Mouse (Mus musculus) Muller cell, postnatal 12 days (primary cell): ENCODE measurements at regions not wholly inside any gene's neighbourhood (a gene's known extent, or its start where the extent isn't known, plus 50 kb on each side); places are given as distances from the start of the nearest gene placed in this dataset.
"Not testable (repeated sequence)": the region's sequence is repeated elsewhere in the genome, so short reads cannot be mapped to it uniquely, and the experiment has no call there.

Experiments used
- DNase-seq: peaks from one replicate; pipeline ENCODE4 v3.0.0-alpha.2; 2015; ENCODE audit errors: inconsistent ontology term

DNA sequence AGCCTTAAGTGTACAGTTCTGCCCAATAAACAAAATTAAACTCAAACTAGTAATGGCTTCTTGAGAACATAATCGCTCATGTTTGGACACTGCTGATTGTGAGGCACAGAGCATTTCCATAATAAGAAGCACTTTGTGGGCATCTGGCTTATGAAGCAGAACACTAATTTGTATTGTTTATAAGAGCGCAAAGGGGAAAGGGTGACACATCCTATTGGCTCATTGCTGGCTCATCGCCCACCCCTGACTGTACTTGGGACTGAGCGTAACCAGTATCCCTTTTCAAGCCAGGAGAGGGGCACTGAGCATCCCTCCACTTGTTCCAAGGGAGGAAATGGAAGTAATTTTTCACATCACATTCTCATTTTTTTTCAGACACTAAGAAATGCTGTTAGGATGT lies 288.0 kb downstream of the Sfmbt2 start:
- DNase-seq, result peak; percentile 61

DNA sequence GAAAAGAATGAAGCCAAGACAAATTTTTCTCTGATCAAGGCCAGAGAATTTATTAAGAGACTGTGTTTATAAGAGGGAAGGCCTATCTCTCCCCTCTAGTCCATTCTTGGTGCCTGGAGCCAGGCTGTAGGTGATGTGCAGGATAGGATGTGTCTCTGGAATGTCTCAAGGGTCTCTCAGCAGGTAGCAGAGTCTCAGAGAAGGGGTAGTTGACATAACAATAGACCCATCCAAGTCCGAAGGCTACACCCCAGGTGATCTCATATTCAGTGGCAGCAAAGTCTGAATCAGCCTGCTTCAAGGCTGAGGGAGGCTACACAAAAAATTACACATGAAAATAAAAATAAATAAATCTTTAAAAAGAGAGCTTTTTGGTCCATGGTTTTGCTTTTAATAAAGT lies 297.6 kb downstream of the Sfmbt2 start:
- DNase-seq, result not testable (repeated sequence)

DNA sequence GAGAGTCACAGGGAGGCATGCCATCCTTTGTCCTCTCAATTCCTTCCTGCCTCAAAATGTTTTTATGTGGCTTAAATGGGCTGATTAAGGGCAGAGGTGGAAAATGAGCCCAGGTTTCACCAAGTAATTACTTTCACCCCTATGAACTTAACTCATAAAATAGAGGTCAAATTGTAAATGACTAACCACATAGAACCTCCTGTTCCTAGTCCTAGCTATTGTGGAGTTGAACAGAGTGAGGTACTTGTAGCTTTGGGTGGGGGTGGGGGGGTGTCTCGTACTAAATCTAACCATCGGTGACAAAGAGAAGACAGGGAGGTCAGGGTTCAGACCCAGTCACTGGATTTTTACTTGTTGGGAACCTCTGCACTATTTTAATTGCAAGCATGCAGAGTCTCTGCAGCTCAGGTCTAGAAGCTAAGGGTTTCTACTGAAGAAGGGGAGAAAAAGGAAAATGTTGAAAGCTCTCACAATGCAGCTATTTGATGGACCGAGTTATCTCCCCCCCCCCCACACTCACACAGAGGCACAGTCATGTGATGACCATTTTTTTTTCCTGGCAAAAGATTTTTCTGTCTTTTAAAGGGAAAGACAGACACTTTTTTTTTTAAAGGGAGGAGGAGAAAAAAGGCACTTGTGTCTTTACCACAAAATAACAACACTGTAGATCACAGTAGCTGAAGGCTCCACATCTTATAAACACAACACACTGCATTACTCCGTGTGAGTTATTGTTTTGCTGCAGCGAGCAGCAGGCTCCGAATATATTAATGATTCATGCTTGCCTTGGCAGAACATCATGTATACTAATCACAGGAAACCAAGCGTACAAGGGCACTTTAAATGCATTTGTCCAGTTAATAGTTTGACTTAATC lies 300.4 kb downstream of the Sfmbt2 start:
- peak; percentile 33 for DNase-seq

GRCm38 (mm10) chr2:10671299-10671632 lies 301.0 kb downstream of the Sfmbt2 start:
- no peak for DNase-seq

- no peak for DNase-seq
These were observed 301.9 kb downstream of the Sfmbt2 start for GRCm38 (mm10) chr2:10672196-10672595.

DNA sequence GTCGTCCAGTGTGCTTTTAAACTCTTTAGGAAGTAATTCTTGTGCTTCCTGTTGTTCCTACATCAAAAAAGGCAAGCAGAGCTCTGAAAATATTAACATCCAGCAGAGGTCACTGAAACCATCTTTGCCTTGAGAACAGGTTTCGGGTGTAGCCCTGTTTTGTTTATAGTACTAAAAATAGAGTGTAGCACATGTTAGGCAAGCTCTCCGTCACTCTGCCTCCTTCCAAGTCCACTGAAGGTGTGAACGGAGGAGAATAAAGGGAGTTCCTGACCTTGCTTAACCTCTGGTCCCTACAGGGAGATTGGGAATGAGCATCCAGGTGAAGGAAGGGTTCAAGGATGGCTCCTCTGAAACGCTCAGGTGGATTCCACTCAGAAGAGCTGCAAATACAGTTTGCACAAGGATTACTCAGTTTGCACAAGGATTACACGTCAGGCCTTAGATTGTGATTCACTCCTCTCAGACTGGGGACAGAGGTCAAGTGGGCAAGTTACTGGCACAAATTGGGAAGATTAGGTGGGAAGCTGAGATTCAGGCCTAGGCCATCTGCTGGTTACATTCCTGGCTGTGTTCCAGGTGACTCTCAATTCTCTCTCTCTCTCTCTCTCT lies 304.5 kb downstream of the Sfmbt2 start:
- DNase-seq, result no peak

DNA sequence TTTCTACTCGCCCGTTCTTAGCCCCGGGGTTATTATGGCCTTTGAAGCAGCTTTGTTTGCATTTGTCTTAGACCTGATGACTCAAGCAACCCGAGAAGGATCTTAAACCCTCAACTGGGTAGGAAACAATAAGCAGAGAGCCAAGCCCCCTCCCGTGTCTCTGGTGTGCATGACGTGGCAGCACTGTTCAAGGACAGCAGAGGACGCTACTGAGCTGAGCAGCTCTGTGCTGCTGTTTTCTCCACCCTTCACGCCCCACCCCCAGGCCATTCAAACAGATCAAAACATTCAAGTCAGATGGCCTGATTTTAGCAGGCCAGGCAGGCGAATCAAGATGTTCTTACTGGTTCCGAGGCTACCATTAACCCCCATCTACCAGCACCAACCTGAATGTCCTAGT lies 331.1 kb downstream of the Sfmbt2 start:
- no peak for DNase-seq

DNA sequence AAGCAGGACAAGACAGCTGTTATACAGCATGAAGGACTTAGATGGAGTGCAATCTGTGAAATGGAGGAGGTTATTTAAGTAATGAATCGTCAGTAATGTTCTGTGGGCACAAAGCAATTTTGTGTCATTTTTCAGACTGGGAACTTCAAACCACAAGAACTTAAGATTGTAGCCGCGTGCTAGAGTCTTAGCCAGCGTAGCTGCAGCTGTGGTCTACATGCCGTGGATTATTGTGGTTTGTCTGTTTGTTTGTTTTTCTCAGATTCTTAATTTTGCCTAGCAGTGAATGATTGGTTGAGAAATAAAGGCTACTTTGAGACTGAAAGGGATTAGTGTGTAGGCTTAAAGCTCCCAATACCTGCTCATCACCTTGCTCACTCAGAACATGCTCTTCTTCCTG lies 348.1 kb downstream of the Sfmbt2 start:
- DNase-seq, result peak; percentile 60

GRCm38 (mm10) chr2:10734337-10734736 lies 364.0 kb downstream of the Sfmbt2 start:
- not testable (repeated sequence) for DNase-seq

- DNase-seq, result peak; percentile 35
These were observed 366.6 kb downstream of the Sfmbt2 start for GRCm38 (mm10) chr2:10736696-10737457.

- no peak for DNase-seq
These were observed 367.1 kb downstream of the Sfmbt2 start for GRCm38 (mm10) chr2:10737458-10737775.

GRCm38 (mm10) chr2:10745127-10745526 lies 374.8 kb downstream of the Sfmbt2 start:
- DNase-seq, result no peak

GRCm38 (mm10) chr2:10755375-10755774 lies 385.1 kb downstream of the Sfmbt2 start:
- DNase-seq, result peak; percentile 46

GRCm38 (mm10) chr2:10757202-10757840 lies 387.0 kb downstream of the Sfmbt2 start:
- DNase-seq, result no peak

- no peak for DNase-seq
These were observed 387.6 kb downstream of the Sfmbt2 start for GRCm38 (mm10) chr2:10757886-10758285.

GRCm38 (mm10) chr2:10762236-10762635 lies 391.9 kb downstream of the Sfmbt2 start:
- no peak for DNase-seq

- DNase-seq, result peak; percentile 30
These were observed 388.8 kb upstream of the Prkcq start for GRCm38 (mm10) chr2:10783071-10783470.

DNA sequence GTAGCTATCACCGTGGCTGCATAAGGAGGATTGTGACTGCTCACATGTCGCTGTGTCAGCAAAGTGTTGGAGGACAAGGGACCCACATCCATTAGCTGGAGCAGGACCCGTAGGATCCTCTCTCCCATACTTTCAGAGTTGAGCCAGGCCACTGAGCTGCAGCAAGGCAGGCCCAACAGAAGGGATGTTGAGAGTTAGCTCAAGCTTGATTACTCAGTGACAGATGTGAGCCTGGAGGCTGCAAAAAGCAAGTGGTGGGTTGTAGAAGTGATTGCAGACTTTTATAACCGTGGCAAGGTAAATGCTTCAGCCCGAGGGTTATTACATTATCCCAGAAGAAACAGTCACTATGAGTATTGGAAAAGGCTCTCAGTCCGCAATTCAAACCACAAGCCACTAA lies 388.3 kb upstream of the Prkcq start:
- no peak for DNase-seq

DNA sequence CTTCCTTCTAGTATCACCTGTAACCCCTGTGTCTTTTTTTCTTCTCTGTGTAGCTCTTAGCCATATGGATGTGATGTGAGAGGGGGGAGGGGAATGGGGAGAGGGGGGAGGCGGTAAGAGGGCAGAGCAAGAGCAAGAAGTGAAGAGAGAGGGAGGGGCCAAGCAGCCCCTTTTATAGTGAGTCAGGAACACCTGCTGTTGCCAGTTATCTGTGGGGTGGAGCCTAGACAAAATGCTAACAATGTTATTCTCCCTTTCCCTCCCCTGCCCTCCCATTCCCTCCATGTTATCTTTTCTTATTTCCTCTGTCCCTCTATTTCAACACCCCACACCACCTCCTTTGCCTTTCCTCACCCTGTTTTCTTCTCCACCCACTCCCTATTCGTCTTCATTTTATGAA lies 387.6 kb upstream of the Prkcq start:
- DNase-seq, result no peak

DNA sequence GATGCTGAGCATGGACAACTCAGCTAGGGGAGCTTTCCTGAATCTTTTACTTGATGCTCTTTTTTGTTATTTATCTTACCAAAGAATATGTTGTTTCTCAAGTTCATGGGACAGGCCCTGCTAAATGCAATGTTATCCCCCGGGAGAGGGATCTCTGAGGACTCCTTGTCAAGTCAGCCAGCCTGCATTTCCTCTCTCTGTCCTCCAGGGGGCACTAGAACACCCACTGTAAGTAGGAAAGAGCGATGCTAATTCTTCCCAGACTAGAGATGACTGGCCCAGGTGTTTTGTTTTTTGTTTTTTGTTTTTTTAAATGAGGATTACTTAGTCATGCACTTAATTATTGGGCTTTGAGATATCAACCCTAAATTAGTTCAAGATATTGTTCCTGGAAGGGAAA lies 386.8 kb upstream of the Prkcq start:
- DNase-seq, result peak; percentile 40

DNA sequence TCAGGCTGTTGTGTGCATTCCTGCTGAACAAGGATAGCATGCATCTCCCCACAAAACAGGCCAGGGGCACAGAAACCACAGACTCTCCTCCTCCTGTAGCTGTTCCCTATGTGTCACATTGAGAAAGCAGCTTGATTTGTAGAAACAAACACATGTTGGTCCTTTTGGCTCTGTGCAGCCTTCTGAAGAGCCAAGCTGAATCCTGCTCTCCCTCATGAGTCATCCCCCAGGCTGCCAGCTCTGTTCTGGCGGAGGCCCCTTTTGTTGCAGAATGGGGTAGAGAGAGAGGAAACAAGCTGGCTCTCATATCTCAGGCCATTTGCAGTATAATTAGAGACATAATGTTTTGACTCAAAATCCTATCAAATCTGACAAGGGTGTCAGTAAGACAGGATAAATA lies 383.4 kb upstream of the Prkcq start:
- peak; percentile 93 for DNase-seq

DNA sequence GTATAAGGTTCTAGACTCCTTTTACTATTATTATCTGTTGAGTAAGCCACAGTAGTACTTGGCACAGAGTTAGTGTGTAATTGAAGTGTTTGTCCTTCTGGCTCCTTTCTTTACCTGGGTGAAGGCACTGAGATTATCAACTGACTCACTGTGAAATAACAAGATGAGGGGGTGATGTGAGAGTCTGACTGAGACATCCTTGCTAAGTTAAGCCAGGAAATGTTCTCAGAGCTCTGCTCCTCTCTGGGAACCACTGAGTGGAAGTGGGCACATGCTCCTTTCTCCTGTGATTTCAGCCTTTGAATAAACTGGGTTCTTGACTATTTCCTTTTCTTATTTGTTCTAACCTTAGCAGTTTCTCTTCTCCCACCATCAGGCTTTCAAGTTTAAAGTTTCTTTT lies 380.7 kb upstream of the Prkcq start:
- DNase-seq, result no peak
